Mouse (Mus musculus) olfactory bulb, adult 2 months (tissue): ENCODE measurements around the gene 5530401A14Rik.

ENCODE experiments used
- CTCF ChIP-seq: fragments of 200-500 bp; IDR thresholded peaks from 2 replicates; pipeline ENCODE4 v1.5.1; 2012; ENCODE audit warnings: low read depth, mild to moderate bottlenecking, low read length, moderate library complexity; ENCODE audit not compliant: insufficient read depth
- POLR2A ChIP-seq: fragments of 200-500 bp; IDR thresholded peaks from 2 replicates; pipeline ENCODE4 v1.6.1; 2012; ENCODE audit warnings: mild to moderate bottlenecking, low read depth, low read length, moderate library complexity; ENCODE audit not compliant: insufficient read depth

DNA sequence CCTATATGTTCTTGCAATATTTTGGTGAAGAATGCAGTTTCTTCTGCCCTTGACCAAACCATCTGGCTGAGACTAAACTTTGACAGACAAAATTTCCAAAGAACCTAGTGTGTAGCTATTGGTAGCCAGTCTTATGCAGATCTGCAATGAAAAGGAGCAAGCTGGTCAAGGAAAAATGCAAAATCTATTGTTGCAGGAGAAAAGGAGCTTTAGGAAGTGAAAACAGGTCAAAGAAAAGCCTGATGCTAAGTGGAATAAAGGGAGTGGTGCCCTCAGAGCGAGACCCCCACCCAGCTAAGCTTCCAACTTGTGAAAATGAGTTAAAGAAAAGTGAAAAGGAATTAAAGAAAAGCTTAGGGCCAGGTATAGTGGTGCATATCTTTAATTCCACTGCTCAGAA is 28.1 kb upstream of the 5530401A14Rik start:
- no peak for TF ChIP-seq CTCF
- no peak for TF ChIP-seq POLR2A
